Mouse (Mus musculus): ENCODE data around the gene Cfap97d2.
"Not testable (repeated sequence)": the region's sequence is repeated elsewhere in the genome, so short reads cannot be mapped to it uniquely, and the experiment has no call there.

Gene Cfap97d2

DNA sequence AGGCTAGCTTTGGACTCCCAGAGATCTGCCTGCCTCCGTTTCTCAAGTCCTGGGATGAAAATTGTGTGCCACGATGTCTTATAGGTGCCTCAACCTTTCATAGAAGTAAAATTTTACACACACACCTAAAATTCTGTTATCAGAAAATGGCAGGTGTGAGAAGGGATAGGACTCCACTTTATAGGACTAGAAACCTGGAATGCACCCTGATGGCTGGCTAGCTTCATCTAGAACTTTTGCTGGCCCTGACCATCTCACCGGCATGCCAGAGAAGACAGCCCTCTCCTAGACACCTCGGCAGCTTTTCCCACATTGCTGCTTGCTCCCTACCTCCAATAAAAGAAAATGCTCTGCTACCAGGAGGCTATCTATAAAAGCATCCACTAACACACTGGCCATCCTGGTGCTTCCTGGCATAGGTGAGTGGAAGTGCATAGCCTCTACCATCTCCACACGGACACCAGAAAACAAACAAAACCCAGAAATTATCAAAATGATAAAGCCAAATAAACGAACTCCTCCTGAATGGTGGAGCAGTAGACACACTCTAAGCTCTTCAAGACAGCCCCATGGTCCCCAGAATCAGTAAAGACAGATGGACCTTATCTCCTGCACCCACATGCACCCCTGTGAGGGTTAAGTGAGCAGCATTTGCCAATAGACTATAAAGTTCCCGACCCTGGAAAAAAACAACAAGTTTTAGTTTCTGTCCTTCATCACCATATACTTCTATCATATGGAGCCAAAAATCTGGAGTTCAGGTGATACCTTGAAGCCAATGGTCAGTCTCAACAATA is 35.3 kb downstream of the Cfap97d2 start:
- DNase-seq (ENCODE audit: low read depth, low spot score) = no peak

DNA sequence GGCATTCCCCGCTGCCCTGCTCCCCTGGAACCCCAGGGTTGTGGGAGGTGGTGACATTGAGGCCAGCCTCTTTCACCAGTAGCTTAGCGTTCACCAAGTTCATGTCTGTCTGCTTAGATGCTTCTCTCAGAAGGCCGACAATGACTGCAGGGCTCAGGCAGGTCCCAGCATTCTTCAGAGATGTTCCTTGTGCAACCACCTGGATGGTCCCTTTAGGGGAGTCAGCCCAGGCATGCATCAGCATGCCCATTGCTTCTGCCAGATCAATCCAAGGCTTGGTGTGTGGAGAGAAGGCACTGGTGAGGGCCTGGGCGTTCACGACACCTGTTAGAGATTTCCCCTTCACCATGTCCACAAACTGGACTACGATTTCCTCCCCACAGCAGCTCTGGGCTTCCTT is 40.5 kb downstream of the Cfap97d2 start:
- not testable (repeated sequence) for DNase-seq (ENCODE audit: low read depth, low spot score)

DNA sequence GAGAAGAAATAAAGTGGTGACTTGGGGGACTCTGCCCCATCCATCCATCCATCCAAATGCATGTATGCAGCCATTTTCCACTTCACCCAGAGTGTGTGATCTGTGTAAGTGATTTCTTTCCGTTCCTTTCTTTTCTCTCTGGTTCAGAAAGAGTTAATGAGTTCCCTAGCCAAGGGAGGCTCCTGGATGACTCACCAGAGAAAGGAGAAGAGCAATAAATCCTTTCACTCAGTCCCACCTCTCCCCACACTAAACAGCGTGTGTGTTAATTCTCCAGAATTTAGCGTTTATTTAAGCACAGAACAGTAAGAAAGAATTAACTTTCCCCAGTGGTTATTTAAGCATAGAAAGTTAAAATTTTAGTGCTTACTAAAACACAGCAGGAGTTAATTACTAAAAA is 41.9 kb downstream of the Cfap97d2 start:
- DNase-seq (ENCODE audit: low read depth, low spot score) = no peak

DNA sequence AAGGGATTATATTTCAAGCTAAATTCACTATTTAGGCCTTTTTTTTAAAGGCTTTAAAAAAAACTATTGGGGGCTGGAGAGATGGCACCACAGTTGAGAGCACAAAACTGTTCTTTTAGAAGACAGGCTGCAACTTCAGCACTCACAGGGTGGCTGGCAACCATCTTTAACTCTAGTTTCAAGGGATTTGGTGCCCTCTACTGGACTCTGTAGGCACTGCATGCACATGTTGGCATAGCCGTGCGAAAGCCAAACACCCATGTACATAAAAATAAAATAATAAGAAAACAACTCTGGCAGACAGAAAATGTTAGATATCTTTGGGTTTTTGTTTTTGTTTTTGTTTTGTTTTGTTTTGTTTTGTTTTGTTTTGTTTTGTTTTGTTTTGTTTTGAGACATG is 48.0 kb downstream of the Cfap97d2 start:
- DNase-seq (ENCODE audit: low read depth, low spot score) = peak; percentile 59

DNA sequence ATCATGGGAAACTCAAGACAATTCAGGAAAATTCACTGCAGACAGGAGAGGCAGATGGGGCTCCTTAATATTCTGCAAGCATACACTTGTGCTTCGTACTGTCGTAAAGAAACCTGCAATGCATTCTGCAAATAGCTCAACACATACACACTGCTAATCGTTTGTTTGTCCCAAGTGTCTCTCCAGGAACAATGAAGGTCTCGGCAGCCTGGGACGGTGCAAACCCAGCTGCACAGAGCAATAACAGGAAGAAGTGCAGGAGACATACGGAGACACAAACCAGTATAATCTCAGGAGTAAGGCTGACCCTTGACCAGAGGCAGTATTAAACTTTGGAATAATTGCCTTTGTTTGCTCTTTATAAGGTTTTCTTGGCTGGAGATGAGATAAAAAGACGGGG is 50.8 kb downstream of the Cfap97d2 start:
- no peak for DNase-seq (ENCODE audit: low read depth, low spot score)

DNA sequence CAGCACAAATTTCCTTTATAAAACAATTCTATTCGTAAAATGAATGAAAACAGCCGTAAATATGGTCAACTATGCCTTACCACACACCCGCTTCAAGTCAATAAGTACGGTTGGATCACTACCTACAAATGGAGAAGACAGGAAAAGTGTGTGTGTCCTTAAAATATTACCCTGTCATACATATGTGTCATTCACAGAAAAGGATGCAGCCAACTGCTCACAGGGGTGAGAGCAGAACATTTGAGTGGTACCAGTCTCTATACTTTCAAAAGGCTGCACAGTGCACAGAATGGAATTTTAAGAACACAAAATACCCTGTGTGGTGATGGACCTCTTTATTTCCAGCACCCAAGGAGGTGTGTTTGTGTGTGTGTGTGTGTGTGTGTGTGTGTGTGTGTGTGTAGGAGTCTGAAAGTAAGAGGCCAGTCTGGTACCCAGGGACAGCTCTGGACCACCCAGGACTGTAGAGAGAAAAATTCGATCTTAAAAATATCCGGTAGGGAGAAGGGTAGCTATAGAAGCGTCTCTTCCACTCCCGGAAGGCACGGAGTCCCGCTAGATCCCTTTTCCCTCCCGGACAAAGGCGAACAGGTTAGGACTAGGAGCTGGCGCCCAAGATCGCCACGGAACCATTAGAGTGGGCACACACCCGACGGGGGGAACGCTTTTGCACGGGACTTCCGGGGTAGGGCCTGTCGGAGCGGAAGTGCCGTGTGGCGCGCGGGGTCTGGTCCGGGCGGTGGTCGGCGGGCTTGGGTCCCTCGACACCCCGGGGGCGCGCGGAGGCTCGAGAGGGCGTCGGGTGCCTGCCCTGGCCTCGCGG is 51.5 kb downstream of the Cfap97d2 start, which contains the start of gene Cdc16:
Gene Cdc16, plus strand, starts transcription at position 695 of the 823 bp plus-strand sequence.
- peak; percentile 57 for DNase-seq (ENCODE audit: low read depth, low spot score)

DNA sequence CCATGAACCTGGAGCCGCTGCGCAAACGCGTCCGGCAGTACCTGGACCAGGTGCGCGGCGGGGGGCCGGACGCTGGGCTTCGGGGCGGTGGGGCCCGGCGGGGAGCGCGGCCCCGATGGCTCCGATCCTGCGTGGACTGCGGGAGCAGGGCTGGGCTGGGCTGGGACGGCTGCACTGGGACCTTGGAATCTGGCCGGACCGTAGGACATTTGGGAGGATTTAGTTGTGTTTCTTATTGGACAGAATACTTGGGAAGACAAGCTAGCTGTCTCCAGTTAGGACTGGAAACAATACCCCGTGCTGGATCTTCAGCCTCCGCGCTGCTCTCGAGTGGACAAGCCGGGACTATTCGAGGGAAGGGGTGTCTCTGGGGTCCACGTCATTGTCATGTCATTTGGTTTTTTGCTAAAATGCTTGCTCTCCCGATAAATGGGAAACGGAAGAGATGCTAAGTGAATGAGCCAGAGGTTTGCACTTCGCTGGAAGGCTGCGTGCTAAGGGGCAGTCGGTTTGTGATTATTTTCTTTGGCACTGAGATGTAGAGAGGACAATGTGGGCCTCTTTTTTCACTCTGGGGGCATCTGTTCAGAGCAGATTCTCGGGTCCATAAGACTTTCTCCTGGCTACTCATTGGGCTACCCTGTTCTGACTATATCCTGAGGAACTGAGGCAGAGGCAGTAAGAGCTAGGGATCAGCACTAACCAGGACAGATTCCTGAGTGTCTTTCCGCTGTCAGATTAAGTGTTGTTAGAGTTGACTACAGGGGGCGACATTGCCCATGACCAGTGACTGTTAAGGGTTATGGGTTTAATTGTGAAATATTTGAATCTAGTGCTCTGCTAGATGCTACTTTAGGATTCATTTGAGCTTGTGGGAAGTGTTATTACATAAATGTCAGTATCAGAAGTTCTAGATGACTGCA is 52.4 kb downstream of the Cfap97d2 start:
- no peak for DNase-seq (ENCODE audit: low read depth, low spot score)

DNA sequence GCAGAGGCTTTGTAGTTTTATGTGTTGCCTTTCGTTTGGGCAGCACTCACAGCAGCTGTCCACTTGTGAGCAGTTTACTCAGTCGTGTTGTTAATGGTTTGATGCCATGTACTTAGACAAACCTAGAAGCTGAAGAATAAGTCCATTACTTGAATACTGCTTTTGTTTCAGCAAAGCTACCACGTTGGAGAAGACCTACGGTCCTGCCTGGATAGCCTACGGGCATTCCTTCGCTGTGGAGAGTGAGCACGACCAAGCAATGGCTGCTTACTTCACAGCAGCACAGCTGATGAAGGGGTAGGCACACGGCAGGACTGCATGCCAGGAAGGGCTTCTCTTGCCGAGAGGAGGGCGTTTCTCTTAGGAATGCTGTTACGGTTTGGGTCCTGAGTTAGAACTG is 63.5 kb downstream of the Cfap97d2 start:
- DNase-seq (ENCODE audit: low read depth, low spot score) = no peak

DNA sequence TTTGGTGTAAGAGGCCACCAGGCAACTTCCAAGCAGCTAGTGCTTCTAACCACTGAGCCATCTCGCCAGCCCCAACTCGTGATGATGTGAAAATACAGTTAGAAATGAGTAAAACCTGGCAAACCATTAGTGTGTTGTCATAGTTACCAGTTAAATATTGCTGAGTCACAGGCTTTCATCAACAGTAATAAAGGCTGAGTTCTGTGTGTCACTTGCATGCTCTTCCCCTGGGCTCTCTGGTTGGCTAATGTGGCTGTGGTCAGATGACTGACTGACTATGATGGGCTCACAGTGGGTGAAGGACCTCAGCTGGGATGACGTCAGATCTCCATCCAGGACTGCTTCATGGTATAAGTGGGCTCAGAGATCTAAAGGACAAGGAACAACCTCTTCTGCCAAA is 74.8 kb downstream of the Cfap97d2 start:
- DNase-seq (ENCODE audit: low read depth, low spot score) = no peak

DNA sequence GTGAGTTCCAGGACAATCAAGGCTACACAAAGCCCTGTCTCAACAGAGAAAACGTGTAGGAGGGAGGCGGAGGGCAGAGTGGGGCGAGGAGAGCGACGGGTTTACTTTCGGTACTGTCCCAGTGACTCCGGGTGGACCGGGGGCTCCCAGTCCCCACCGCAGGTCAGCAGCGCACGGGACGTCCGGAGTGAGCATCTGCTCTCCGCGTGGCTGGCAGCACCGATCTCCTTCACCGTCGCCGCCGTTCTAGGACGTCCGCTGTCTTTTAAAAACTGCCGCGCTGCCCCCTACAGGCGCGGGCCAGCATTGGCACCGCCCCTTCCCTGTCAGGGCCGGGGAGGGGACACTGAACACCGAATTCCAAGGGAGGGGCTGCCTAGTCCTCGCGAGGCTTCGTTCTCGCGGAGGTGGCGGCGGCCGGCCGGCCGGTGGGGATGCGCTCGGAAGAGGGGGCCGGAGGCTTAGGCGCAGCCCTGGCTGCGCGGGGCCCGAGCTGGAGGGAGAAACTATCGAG is 79.6 kb downstream of the Cfap97d2 start, which contains the start of gene Upf3a:
Gene Upf3a, plus strand, starts transcription at position 366 of the 514 bp plus-strand sequence.
- DNase-seq (ENCODE audit: low read depth, low spot score) = peak; percentile 94

DNA sequence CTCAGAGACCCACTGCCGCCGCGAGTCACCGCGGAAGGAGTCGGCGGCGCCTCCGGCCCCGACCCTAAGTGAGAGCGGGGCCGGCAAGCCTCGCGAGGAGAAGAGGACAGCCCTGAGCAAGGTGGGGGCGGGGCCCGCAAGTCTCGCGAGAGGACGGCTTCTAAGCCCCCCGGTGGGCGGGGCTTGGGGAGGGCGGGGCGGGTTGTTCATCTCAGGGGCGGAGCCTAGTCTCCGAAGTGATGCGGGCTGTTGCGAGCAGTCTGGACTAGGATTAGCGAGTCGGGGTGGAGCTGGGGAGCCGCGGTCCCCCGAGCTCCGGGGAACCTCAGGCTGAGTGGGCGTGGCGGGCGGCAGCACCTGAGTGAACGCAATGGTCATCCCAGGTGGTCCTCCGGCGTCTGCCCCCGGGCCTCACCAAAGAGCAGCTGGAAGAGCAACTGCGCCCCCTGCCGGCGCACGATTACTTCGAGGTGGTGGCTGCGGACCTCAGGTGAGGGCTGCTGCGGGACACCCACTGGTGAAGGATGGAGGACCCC is 80.1 kb downstream of the Cfap97d2 start:
- DNase-seq (ENCODE audit: low read depth, low spot score) = peak; percentile 98

DNA sequence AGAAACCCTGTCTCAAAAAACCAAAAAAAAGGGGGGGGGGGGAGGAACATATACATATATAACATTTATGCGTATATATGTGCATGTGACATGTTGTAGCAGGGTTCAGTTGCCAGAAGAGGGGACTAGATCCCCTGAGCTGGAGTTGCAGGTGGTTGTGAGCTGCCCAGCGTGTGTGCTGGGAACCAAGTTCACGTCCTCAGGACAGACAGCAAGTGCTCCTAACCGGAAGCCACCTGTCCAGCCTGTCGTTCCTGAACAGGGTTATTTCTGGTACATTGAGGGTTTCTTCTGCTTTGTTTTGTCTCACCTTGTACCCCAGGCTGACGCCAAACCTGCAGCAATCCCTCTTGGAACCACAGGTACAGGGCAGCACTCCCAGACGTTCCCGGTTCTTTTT is 83.9 kb downstream of the Cfap97d2 start:
- DNase-seq (ENCODE audit: low read depth, low spot score) = no peak
